Mouse (Mus musculus) heart, postnatal 25 days (tissue): ENCODE measurements at regions not wholly inside any gene's neighbourhood (a gene's known extent, or its start where the extent isn't known, plus 50 kb on each side); places are given as distances from the start of the nearest gene placed in this dataset.

ENCODE experiments used
- DNase-seq: peaks from one replicate; pipeline ENCODE4 v3.0.0; 2022; ENCODE audit warnings: low spot score
- intact Hi-C: fragments of 180-260 bp; cut with DNase I; formaldehyde crosslinking; loops from one replicate; pipeline ENCODE4 v1.15.1; 2025

DNA sequence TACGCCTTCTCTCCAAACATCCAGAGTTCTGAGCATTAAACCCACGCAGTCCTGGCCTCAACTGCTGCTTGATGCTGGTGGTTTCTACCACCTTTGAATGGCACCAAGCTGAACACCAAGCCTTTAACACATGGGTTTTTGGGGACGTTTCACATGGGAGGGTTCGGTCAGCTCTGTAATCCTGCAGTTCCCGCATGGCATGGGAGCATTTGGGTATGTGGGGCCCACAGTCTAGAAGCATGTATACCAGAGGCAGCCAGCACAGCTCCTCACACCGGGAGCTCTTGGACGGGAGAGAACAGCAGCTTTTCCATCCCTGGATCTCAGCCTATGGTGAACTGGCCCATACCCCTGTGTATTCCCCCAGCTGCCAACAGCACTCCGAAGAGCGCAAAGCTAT is 55.9 kb upstream of the Dap start:
- intact Hi-C loops, result no loop called here
- DNase-seq, result no peak

DNA sequence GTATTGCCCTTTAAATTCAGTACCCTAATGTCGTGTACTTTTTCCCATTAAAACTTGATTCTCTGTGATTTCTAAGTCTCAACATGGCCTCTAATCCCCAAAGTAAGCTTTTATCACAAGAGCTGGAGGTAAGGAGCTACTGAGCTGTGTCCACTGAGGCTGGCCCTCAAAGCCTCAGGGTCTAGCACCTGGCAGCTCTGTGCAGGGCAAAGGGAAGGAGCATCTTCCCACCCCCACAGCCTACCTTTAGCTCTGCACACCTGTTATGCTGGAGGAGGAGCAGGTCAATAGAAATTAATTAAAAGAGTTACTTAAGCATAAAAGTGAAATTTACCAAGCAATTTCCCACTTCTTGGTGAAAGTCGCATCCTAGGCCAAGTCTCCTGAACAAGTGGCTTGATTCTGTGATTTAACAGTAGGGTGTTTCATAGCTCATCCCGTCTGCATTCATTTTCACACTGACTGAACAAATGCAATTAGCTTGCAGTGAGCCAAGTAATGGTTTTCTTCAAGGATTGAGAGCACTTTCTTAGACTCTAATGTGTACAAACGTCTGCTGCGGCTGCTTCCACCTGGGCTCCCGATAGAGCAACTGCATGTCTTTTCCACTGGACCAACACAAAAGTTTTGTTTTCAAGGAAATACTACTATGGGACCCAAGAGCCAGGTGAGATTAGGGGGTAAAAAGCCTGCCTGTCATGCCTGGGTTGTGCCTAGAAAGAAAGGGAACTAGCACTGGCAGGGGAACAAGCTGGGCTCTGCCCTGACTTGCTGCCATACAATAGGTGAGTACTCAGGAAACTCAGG is 50.6 kb upstream of the Dap start:
- intact Hi-C loops, result no loop called here
- no peak for DNase-seq
